Mouse (Mus musculus): ENCODE data around the gene Pde9a. TPM values are rescaled to one million over a fixed set of nuclear protein-coding genes. Genes with fewer than 3 reads are reported as not detected.

The Pde9a gene
- polyA plus RNA-seq, 1 experiment: 3.4 TPM

DNA sequence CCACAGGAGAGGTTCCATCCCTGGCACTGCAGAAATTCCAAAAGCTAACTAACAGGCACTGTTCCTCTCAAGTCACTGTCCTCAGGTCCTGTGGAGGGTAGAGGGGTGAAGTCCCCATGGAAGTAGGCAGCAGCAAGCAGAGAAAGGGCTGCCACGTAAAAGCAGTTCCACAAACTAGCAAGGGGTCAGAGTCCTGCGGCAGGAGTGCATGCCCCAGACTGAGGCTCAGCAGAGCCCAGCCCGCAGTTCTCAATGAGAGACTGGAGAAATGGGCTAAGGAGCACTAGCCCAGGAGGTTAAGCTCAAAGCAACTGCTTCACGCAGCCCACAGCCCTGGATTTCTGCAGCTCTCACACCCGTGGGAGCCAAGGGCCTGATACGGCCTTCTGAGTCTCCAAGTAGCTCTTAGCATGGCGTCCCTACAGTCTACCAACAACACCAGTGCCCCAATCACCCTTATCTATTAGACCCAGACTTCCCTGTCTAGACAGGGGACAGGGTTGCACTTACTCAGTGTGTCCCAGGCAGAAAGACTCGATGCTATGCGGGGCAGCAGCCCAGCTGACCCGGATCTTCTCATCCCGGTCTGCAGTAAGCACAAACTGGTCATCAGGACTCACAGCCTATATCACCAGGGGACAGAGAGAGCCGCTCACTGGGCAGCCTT lies 116.4 kb downstream of the Pde9a start:
- Histone ChIP-seq H3K4me3 (ENCODE audit: insufficient read depth, low read length) (no peak overlapping the region), H3K27ac (ENCODE audit: insufficient read depth, low read length) (no peak overlapping the region), H3K4me1 (ENCODE audit: control insufficient read depth, insufficient read depth, low read length) (no peaks in the 10 kb centered on the region)
- TF ChIP-seq CTCF (IDR thresholded peaks at IDR 0.05; ENCODE audit: borderline replicate concordance, insufficient read depth, low read length): no peak
- TF ChIP-seq POLR2A (IDR thresholded peaks at IDR 0.05; ENCODE audit: low read depth, low read length): no peak

DNA sequence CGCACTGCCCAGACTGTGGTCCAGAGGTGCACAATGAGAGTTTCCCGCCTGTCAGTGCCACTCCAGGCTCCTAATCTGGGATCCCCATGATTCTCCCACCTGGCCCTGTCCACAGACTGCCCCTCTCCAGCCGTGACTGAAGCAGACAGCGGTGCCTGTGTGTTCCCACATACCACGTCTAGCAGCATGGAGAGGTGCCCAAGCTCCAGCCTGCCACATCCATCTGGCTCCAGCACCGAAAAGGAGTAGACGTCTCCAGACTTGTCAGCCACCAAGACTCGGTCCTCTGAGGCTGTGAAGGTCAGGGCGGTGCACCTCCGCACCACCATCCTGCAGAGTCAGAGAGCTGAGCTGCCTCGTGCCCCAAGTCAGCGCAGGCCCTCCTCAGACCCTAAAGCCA lies 117.3 kb downstream of the Pde9a start:
- H3K27ac ChIP-seq (ENCODE audit: insufficient read depth, low read length): no peak overlapping the region
- H3K4me1 ChIP-seq (ENCODE audit: control insufficient read depth, insufficient read depth, low read length): no peaks in the 10 kb centered on the region
- H3K4me3 ChIP-seq (ENCODE audit: insufficient read depth, low read length): no peak overlapping the region
- TF ChIP-seq POLR2A (IDR thresholded peaks at IDR 0.05; ENCODE audit: low read depth, low read length) (no peak), CTCF (IDR thresholded peaks at IDR 0.05; ENCODE audit: borderline replicate concordance, insufficient read depth, low read length) (no peak)

DNA sequence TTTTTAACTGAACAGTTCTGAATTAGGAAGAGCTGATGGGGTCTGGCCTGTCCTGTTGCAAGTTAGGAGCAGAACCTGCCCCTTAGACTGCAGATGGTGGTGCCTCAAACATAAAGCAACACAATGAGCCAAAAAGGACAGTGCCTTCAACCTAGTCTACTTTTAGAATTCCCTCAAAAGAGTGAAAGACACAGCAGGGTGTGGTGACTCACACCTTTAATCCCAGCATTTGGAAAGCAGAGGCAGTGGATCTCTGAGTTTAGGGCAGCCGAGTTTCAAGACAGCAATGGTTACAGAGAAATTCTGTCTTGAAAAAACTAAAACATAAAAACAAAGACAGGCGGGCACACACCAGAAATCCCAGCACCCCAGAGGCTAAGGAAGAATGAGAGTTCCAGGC lies 117.9 kb downstream of the Pde9a start:
- no peak for TF ChIP-seq CTCF (IDR thresholded peaks at IDR 0.05; ENCODE audit: borderline replicate concordance, insufficient read depth, low read length)
- TF ChIP-seq POLR2A (IDR thresholded peaks at IDR 0.05; ENCODE audit: low read depth, low read length): no peak
- H3K27ac ChIP-seq (ENCODE audit: insufficient read depth, low read length): no peak overlapping the region
- H3K4me3 ChIP-seq (ENCODE audit: insufficient read depth, low read length): no peak overlapping the region
- H3K4me1 ChIP-seq (ENCODE audit: control insufficient read depth, insufficient read depth, low read length): no peaks in the 10 kb centered on the region

DNA sequence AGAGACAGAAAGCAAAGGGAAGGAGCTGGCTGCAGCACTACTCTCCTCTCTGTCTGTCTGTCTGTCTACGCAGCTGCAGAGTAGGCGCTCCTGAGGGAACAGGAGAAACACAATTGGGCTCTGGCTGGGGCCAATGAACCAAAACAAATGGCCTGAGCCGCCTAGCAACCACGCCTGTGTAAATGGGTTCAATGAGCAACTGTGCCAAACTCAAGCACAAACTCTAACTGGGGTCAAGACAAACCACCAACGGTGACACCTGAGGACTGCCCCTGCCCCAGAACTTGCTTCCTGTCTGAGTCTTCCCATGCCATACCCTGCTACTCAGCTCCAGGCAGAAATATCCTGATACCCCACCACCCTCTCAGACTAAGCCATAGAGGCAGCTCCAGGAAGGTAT lies 119.0 kb downstream of the Pde9a start:
- H3K4me3 ChIP-seq (ENCODE audit: insufficient read depth, low read length): no peak overlapping the region
- no peak for TF ChIP-seq POLR2A (IDR thresholded peaks at IDR 0.05; ENCODE audit: low read depth, low read length)
- TF ChIP-seq CTCF (IDR thresholded peaks at IDR 0.05; ENCODE audit: borderline replicate concordance, insufficient read depth, low read length): no peak

DNA sequence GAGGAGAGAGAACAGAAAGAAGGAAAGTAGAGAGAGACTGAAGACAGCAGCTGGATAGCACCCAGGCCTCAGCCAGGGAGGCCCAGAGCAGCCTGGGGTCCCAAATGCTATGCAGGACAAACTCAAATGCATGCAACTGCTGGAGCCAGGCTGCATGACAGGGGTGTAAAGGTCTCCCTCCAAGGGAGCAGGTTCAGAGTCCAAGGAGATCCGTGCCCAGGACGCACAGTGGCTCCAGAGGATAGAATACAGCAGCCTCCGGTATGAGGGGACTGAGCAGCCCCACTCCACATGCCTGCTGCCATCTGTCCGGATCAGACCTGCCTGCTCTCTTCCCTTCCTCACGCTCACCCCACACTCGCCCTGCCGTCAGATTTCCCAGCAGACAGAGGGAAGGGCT lies 120.3 kb downstream of the Pde9a start:
- Histone ChIP-seq H3K27ac (ENCODE audit: insufficient read depth, low read length) (no peak overlapping the region), H3K4me3 (ENCODE audit: insufficient read depth, low read length) (no peak overlapping the region), H3K4me1 (ENCODE audit: control insufficient read depth, insufficient read depth, low read length) (no peaks in the 10 kb centered on the region)
- no peak for TF ChIP-seq POLR2A (IDR thresholded peaks at IDR 0.05; ENCODE audit: low read depth, low read length)
- TF ChIP-seq CTCF (IDR thresholded peaks at IDR 0.05; ENCODE audit: borderline replicate concordance, insufficient read depth, low read length): no peak

More for the DNA sequence above, 119.0 kb downstream of the Pde9a start:
- no peaks in the 10 kb centered on the region for H3K4me1 ChIP-seq (ENCODE audit: control insufficient read depth, insufficient read depth, low read length)
- no peak overlapping the region for H3K27ac ChIP-seq (ENCODE audit: insufficient read depth, low read length)

DNA sequence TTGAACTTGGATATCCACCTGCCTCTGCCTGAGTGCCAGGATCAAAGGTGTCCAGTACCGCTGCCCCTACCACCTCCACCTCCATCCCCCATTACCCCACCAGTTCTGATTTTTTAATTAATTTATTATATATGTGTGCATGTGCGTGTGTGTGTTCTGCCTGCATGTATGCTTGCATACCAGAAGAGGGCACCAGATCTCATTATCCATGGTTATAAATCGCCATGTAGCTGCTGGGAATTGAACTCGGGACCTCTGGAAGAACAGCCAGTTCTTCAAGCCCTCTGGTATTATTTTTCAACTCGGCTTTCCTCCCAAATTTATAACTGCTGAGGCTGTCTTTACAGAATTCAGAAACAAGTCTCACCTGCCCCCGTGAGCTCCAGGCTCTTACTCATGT lies 124.9 kb downstream of the Pde9a start:
- TF ChIP-seq CTCF (IDR thresholded peaks at IDR 0.05; ENCODE audit: borderline replicate concordance, insufficient read depth, low read length) (no peak), POLR2A (IDR thresholded peaks at IDR 0.05; ENCODE audit: low read depth, low read length) (no peak)
- Histone ChIP-seq H3K27ac (ENCODE audit: insufficient read depth, low read length) (no peak overlapping the region), H3K4me1 (ENCODE audit: control insufficient read depth, insufficient read depth, low read length) (no peaks in the 10 kb centered on the region), H3K4me3 (ENCODE audit: insufficient read depth, low read length) (peak overlapping the region; percentile 83)

DNA sequence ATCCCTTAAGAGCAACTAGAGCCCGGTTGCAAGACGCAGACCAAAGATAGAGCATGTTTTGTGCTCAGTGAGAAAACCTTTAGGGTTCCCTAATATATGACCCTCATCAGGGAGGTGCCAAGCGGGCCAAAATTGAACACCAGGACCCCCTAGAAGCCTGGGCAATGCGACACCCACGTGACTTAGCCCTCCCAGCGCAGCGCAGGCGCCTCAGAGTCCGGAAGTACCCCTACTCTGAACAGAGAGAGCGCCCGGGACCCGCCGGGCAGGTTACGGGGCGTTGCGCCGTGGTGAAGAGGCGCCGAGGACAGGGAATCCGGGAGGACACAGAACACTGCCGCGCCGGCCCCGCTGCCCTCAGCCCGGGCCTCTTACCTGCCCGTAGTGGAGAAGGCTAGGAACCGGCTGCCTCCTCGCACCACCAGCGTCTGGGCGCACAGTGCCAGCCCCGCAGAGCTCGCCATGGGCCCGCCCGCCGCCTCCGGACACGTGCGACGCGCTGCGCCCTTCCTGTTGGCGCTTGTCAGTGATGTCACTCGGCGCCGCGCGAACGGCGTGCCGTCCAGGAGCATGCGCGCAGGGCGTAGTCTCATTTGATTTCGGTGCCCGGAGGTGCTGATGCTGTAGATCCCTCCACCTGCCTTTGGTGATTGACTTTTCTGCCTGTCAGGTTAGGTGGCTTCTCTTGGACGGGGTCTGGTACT lies 125.9 kb downstream of the Pde9a start:
- Histone ChIP-seq H3K4me3 (ENCODE audit: insufficient read depth, low read length) (peak overlapping the region; percentile 83), H3K27ac (ENCODE audit: insufficient read depth, low read length) (peak overlapping the region; percentile 35)
- TF ChIP-seq CTCF (IDR thresholded peaks at IDR 0.05; ENCODE audit: borderline replicate concordance, insufficient read depth, low read length) (no peak), POLR2A (IDR thresholded peaks at IDR 0.05; ENCODE audit: low read depth, low read length) (peak; percentile 89)

DNA sequence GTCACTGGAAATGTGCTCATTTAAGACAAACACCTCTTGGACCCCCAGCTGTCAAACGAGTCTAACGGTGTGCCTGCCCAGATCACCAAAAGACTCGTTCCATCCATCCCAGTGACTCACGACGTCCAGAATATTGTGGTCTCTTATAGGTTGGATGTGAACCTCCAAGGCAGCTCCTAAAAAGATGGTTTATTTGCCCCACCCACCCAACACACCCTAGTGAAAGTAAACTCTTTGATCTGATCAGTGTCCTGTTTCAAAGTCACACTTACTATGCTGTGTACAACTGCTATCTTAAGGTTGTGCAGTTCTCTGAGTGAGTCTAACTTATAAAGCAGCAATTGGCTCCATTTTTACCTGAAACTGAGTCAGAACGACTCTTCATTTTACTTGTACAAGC lies 126.6 kb downstream of the Pde9a start:
- Histone ChIP-seq H3K27ac (ENCODE audit: insufficient read depth, low read length) (no peak overlapping the region), H3K4me1 (ENCODE audit: control insufficient read depth, insufficient read depth, low read length) (no peaks in the 10 kb centered on the region), H3K4me3 (ENCODE audit: insufficient read depth, low read length) (peak overlapping the region; percentile 83)
- TF ChIP-seq CTCF (IDR thresholded peaks at IDR 0.05; ENCODE audit: borderline replicate concordance, insufficient read depth, low read length) (no peak), POLR2A (IDR thresholded peaks at IDR 0.05; ENCODE audit: low read depth, low read length) (no peak)

More for the DNA sequence above, 125.9 kb downstream of the Pde9a start:
- H3K4me1 ChIP-seq (ENCODE audit: control insufficient read depth, insufficient read depth, low read length): no peaks in the 10 kb centered on the region

DNA sequence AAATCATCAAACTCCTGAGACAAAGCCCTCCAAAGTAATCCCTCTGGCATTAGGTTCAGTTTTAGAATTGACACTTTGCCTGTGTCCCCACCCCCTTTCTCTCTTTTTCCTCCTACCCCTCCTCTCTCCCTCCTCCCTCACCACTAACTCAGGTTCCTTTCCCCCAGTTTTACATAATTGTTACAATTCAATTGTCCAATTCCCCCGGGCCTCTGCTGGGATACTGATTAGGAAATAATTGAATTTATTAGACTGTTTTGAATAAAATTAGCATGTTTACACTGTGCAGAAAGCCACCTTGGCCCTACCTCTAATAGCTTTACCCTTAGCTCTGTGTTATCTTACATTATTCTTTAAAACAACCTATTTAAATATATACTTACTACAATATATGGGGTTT lies 128.7 kb downstream of the Pde9a start:
- H3K4me1 ChIP-seq (ENCODE audit: control insufficient read depth, insufficient read depth, low read length): no peaks in the 10 kb centered on the region
- TF ChIP-seq POLR2A (IDR thresholded peaks at IDR 0.05; ENCODE audit: low read depth, low read length) (no peak), CTCF (IDR thresholded peaks at IDR 0.05; ENCODE audit: borderline replicate concordance, insufficient read depth, low read length) (no peak)
- no peak overlapping the region for H3K27ac ChIP-seq (ENCODE audit: insufficient read depth, low read length)
- no peak overlapping the region for H3K4me3 ChIP-seq (ENCODE audit: insufficient read depth, low read length)

DNA sequence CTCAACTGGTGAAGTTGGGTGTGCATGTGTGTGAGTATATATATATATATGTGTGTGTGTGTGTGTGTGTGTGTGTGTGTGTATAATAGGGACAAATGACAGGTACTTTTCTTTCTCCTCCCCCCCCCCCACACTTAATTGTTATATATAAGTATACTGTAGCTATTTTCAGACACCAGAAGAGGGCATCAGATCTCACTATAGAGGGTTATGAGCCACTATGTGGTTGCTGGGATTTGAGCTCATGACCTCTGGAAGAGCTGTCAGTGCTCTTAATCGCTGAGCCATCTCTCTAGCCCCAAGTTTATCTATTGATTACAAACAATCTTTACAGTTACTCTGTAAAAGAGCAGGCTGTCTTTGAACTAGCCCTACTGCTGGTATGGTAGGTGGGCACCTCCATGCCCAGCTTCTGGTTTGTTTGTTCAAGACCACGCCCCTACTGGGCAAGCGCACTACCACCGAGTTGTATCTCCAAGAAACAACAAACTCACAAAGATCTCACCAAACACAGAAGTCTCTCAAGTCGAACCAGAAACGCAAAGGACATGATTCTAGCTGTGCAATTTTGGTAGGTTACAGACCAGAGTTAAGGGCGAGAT lies 133.4 kb downstream of the Pde9a start:
- Histone ChIP-seq H3K27ac (ENCODE audit: insufficient read depth, low read length) (peak overlapping the region; percentile 53), H3K4me3 (ENCODE audit: insufficient read depth, low read length) (peak overlapping the region; percentile 52), H3K4me1 (ENCODE audit: control insufficient read depth, insufficient read depth, low read length) (peaks cover 4% of the 10 kb centered on the region; the same call in 1 of the 2 replicates)
- TF ChIP-seq CTCF (IDR thresholded peaks at IDR 0.05; ENCODE audit: borderline replicate concordance, insufficient read depth, low read length) (no peak), POLR2A (IDR thresholded peaks at IDR 0.05; ENCODE audit: low read depth, low read length) (no peak; the same call in 1 of the 2 replicates)
